Mouse (Mus musculus) urinary bladder, postnatal 10 days (tissue): ENCODE results near the gene Syn2.

Experiments
- DNase-seq: peaks from one replicate; pipeline ENCODE4 v3.0.0; 2022; ENCODE audit warnings: low spot score

Syn2 gene

GRCm38 (mm10) chr6:115291068-115291467 is 156.4 kb downstream of the Syn2 start:
- no peak for DNase-seq

- no peak for DNase-seq
Measured at GRCm38 (mm10) chr6:115291823-115292222, 157.1 kb downstream of the Syn2 start.

DNA sequence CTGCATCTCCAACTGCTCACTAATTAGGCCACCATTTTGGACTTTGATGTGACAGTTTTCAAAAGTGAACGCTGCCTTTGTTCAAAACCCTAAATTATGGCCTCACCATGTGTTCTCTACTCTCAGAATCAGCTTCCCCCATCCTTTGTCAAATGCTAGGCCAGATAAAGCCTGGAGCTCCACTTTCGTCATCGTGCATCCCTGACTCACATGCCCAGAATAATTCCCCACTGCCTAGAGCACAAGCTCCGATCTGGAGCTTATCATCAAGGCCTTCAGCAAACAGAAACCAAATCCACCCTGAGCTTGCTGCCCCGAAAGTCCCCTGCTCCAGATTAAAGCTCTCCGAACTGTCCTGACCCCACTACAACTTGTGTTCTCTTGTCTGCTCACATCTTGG is 157.9 kb downstream of the Syn2 start:
- DNase-seq = no peak

- DNase-seq = no peak
Measured at GRCm38 (mm10) chr6:115293877-115294276, 159.2 kb downstream of the Syn2 start.

GRCm38 (mm10) chr6:115307134-115307533 is 172.4 kb downstream of the Syn2 start:
- DNase-seq = no peak

- no peak for DNase-seq
Measured at GRCm38 (mm10) chr6:115312780-115313179, 178.1 kb downstream of the Syn2 start.

- no peak for DNase-seq
Measured at GRCm38 (mm10) chr6:115313235-115313738, 178.6 kb downstream of the Syn2 start.

DNA sequence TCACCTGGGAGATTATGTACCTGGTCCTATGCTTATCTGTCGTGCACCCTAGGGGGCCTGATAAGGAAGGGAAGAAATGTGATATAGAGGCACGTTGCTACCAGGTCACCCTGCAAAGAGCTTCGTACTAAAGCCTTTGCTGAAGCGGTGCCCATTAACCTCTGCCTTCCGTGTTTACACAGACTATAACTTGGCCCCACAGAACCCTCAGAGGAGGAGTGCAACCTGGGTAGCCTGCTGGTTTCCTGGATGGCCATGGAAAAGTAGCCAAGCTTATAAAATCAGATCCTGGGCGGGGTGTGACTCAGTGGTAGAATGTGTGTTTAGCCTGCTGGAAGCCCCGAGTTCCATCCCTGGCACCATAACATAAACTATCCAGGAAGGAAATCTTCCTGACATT is 179.2 kb downstream of the Syn2 start:
- no peak for DNase-seq

- DNase-seq = no peak
Measured at GRCm38 (mm10) chr6:115315770-115316169, 181.1 kb downstream of the Syn2 start.

DNA sequence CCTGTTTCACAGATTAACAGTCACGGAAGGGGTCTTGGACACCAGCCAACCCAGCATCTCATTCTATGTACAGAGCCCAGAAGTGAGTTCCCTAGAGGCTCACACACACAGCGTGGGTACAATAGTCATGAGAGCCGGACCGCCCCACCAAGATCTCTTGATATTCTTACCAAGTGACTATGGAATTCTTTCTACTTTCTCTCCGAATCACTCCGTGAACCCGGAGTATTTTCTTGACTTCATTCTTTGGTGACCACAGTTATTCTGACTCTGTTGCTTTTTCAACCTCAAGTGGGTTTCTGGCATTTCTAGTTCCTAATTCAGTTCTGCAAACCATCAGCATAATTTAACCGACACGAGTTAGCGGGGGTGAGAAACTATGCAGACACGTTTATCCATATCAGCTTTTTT is 182.1 kb downstream of the Syn2 start:
- no peak for DNase-seq

DNA sequence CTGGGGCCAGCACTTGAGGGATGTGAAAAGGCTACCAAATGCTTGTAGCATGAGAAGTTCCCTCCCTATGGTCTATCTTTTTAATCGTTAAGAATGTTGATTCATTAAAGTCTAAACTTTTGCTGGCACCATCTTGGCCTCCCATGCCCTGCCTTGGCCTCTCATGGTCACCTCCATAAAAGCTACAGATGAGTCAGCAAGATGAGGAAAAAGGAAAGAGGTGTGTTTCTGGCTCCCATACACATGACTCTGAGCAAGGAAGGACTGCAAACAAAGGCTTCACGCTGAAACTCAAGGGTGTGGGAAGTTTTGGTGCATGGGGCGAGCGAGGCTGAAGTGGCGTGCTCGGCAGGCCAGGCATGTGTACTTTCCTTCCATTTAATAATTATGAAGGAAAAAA is 184.1 kb downstream of the Syn2 start:
- no peak for DNase-seq

GRCm38 (mm10) chr6:115319686-115320085 is 185.0 kb downstream of the Syn2 start:
- DNase-seq = no peak

GRCm38 (mm10) chr6:115320927-115321714 is 186.4 kb downstream of the Syn2 start:
- no peak for DNase-seq

- no peak for DNase-seq
Measured at GRCm38 (mm10) chr6:115321883-115322351, 187.2 kb downstream of the Syn2 start.

GRCm38 (mm10) chr6:115322956-115323355 is 188.3 kb downstream of the Syn2 start:
- DNase-seq = no peak

DNA sequence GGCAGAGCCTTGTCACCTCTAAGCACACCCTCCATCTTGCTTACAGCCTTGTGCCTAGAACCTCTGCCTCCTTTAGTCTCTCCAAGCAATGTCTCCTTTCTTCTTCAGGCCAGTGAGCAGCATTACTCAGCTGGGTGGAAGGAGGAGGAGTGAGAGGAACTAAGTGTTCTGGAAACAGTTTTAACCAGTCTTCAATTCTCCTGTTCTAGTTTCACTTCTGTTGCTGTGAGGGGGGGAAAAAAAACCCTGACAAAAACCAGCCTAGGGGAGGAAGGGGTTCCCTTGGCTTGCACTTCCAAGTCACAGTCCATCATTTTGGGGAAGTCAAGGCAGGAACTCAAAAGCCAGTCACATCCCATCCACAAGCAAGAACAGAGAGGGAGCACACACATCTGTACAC is 196.3 kb downstream of the Syn2 start:
- no peak for DNase-seq
